Mouse (Mus musculus) adipose tissue, adult 10 weeks (tissue): Measurements from ENCODE around the gene Gm6096. TPM values are rescaled to one million over a fixed set of nuclear protein-coding genes. Genes with fewer than 3 reads are reported as not detected.

Source experiments
- polyA plus RNA-seq: library from polyadenylated mRNA; stranded (reverse); fragments of 350-450 nt; fragmentation: Illumina TruSeq; extraction: RNeasy Lipid Tissue Mini Kit (QIAGEN cat#74804); gene quantifications from one replicate; pipeline ENCODE4 v1.2.3, GENCODE M21; 2014; ENCODE audit warnings: low read depth, low replicate concordance

Gm6096 gene
- not detected for polyA plus RNA-seq

DNA sequence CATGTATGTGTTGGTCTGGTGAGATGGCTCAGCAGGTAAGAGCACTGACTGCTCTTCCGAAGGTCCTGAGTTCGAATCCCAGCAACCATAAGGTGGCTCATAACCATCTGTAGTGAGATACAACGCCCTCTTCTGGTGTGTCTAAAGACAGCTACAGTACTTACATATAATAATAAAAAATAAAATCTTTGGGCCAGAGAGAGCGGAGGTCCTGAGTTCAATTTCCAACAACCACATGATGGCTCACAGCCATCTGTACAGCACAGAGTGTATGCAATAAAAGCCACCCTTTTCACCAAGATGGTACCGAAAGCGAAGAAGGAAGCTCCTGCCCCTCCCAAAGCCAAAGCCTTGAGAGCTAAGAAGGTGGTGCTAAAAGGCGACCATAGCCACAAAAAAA lies at the start of gene Gm6096:
TSS of gene Gm6096 (plus strand) at position 301 of the 400 bp plus-strand sequence.

DNA sequence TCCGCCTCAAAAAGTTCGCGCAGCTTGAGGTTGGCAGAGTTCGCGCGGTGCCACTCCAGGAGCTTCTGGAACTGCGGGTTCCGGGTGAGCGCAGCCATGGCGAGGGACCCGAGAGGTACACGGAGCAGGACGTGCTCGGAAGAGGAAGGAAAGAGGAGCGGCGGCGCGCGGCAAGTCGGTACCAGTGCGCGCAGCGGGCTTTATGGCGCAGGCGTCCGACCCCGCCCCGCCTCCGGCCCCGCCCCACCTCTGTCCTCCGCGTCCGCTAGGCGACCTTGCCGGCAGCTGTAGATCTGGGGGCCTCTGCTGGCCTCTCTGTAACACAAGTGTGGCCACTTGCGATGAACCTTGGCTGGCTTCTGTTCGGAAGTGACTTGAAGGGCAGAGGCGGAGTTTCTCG lies 20.7 kb upstream of the Gm6096 start, which contains the start of gene Gpi1:
TSS of gene Gpi1 (minus strand) at position 221 of the 400 bp plus-strand sequence.

Other genes starting within 250 kb of the Gm6096 start
- not detected for gene Scgb2b27, start 237.1 kb upstream of the Gm6096 start, polyA plus RNA-seq
- gene Scgb1b27, start 229.6 kb upstream of the Gm6096 start, polyA plus RNA-seq, result not detected
- gene Scgb1b30, start 155.6 kb upstream of the Gm6096 start, polyA plus RNA-seq, result not detected
- 18.9 TPM for gene Wtip, start 117.8 kb upstream of the Gm6096 start, polyA plus RNA-seq
- 75.8 TPM for gene Uba2, start 81.4 kb upstream of the Gm6096 start, polyA plus RNA-seq
- 18.3 TPM for gene Pdcd2l, start 54.4 kb upstream of the Gm6096 start, polyA plus RNA-seq
- gene Gpi1, start 20.7 kb upstream of the Gm6096 start, polyA plus RNA-seq, result 240 TPM
- 33.8 TPM for gene 4931406P16Rik, start 62.5 kb downstream of the Gm6096 start, polyA plus RNA-seq
- gene Lsm14a, start 142.3 kb downstream of the Gm6096 start, polyA plus RNA-seq, result 73.4 TPM